Mouse (Mus musculus): Measurements from ENCODE around the gene Phospho1.

Phospho1 gene

DNA sequence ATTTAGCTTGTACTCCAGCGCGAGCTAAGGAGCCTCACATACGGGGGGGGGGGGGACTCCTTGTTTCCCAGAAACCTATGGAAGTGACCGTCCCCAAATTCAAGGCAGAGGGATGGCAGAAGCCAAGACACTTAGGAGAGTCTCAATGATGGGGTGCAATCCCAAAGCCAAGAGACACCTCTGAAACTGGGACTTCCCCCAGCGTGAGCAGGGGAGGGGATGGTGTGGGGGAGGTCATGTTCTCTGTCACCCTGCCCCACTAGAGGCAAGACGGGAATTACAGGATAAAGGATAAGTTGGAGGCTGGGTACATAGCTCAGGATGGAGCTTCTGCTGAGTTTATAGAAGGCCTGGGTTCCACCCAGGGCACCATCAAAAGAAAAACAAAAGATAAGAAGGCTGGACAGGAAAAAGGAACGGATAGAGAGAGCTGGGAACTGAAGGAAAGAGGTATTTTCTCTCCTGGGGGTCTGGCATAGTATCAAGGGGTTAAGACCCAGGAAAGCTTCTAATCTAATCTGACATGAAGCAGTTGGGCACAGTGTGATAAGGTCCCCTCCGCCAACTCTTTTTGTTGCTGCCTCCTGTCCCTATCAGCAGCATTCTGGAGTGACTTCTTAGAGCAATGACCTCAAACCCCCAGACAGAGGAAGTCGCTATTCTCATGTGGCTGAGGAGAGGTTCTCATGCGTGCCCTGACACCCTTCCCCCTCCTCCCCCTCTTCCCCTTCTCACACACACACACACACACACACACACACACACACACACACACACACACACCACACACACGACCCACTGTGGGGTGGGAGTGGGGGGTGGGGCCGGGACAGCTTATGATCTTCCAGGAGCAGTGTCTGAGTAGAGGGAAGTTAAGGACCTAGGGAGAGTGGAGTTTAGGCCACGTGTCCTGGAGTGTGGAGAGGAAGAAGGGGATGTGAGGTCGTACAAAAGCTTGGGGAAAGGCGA lies 10.7 kb downstream of the Phospho1 start:
- DNase-seq, result peak; percentile 54 to 63

DNA sequence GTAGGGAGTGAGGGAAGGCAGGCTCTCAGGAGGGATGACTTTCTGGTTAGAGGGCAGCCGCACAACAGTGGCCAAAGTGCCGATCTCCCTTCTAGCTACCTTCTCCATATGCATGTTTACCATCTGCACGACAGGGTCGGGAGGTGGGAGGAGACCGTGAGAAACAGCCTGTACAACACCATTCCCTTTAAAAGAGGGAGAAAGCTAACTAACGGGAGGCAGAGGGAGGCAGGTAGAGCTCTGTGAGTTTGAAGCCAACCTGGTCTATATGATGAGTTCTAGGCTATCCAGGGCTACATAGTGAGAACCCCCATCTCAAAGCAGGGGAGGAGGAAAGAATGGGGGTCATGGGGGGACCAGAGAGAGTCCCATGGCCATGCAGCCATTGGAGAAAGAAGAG lies 11.5 kb downstream of the Phospho1 start:
- no peak for DNase-seq

DNA sequence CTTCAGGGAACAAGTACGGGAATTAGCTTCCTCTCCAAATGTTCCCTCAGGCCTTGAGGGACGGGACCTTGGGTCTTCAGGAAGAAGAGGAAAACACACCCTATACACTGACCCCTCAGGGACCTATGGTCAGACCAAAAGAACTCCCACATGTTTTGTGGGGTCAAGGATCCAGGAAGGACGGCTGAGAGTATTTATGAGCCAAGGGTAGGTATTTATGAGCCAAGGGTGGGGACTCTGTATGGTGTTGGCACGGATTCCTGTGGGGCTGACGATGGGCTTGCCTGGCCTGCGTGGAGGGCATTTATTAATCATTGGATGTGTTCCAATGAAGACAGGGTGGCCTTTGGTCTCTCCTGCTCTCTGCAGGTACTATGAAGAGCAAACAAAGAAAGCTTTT lies 12.1 kb downstream of the Phospho1 start:
- DNase-seq, result peak; percentile 32 to 52

DNA sequence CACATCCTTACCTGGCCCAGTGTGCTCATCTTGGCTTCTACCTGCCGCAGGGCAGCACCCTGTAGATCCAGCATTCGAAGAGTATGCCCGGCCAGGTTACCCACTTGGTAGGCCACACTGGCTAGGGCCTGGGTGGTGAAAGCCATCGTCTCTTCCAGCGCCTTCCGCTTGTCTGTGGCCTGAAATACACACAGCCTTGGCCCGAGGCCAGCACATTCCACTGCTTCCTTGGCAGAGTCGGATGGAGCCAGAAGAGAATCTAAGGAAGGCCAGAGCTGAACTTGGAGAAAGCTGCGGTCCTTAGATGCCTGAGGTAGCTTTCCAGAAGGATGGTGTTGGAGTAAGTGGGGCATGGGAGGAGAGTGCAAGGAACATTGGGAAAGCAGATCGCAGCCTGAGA lies 12.8 kb downstream of the Phospho1 start, which contains the start of gene Gngt2:
TSS of gene Gngt2 (plus strand) at position 158 of the 400 bp plus-strand sequence.
- peak; percentile 90 to 94 for DNase-seq

DNA sequence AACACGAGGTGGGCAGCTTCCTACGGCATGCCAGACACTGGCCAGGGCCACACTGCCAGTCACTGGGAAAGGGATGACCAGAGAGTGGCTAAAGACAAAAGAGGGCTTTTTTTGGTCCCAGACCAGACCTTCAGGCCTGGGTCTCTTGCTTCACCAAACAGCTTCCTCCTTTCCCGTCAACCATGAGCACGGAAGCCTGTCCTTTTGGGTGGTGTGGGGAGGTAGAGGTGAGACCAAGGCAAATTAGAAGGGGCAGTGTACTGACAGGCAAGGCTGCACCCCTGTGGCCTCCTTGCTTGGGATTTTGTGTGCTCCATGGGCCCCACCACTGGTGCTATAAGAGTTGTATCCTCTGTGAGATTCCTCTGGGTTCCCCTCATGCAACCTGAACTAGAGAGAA lies 14.3 kb downstream of the Phospho1 start:
- DNase-seq, result peak in 1 of 2 experiments; percentile 4

DNA sequence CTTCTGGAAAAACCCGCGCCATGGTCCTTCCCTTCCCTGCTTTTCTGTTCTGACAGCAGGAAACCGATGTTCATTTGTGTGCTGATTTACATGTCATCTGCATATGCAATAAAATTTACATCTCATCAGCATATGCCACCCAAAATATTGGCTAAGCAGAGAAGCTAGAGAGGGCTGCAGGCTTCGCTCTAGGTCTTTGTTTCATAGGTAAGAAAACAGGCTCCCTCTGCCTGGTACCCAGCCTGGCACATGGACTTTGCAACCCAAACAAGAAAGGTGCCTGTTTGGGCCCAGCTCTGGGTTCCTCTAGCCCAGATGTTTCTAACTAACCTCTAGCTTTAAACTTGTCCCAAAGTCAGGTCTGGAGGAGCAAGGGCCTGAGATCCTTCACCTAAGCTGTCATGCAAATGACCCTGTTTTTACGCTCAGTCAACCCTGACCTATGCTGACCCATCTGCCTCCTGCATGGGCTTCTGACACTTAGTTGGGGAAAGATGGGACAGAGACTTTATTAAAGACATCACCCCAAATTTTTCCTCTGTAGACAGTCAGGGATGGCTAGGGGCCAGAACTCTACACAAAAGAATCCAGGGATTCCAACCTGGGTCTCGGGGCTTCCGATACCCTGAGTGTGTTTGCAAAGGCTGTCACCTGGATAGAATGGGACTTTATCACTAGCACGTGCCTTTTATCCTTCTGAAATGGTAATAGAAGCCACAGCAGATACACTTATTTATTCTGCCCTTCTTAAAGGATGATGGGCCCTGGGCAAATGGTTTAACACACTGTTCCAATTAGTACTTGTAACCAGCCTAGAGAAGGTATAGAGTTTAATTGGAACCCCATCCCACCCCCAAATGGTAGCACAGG lies 14.9 kb downstream of the Phospho1 start:
- DNase-seq, result no peak

DNA sequence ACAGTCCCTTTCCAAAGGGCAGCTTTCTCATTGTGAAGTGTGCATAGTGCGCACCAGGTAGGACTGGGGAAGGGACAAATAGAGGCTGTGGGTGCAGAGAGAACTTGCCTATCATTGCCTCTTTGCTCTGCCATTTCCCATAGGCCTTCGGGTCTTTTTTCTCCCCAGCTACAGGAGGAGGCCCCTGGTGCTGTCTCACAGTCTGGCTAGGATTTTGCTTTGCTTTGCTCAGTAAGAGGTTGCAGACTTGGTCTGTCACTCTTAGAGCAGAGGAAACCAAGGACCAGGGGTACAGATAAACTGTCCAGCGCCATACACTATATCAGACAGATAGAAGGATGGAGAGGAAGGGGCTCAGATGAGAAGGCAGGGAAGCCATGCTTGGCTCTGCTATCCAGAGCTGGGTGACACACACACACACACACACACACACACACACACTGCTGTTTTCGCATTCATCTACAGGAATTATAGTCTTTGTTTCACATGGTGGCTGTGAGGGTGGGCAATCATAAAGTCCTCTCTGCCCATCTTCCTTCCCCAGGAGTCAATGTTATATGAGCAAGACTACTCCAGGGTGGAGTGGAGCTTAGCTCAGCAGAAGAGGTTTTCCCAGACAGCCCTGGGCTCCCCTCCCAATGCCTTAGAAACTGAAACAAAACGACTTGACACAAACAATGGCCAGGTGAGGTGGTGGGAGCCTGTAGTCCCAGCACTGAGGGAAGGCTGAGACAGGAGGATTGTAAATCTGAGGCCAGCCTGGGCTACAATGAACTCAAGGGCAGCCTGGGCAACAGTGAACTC lies 16.6 kb downstream of the Phospho1 start:
- no peak for DNase-seq

DNA sequence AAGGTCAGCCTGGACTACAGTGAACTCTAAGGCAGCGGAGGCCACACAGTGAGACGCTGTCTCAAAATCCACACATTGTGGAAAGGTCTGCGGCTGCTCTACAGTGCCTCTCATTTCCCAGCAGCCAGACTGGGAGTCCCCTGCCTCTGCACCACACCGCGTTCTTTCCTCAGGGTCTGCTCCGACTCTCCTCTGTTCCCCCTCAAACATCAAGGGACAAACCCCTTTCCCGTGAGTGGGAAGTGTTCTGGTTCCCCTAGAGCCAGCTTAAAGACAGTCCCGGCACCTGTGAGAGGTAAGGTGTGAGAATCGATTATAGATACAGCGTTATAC lies 17.2 kb downstream of the Phospho1 start:
- DNase-seq, result no peak

DNA sequence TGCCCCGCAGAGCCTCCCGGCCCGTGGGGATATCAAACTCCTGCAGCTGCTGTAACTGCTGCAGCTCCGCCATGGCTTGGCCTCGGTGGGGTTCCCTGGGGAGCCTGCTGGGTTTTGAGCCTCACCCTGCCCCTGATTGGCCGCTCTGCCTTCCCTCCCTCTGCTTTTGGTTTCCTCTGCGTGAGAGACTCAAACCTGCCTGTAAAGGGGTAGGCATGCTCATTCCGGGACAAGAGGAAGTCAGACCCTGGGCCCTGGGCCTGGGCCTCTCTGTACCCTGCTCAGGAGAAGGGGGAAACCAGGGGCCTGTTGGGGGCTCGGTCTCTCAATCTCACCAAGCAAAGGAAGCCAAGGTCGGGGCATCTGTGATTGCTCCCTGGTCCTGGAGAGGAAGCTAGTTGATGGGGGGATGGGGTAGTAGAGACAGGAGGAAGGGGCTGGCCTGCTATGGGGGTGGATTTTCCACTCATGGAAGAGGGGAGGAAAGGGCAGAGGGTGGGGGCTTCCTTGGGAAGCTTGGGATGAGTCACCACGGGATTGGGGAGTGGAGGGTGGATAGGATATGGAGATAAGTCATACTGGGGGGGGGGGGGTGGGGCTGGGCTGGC lies 17.9 kb downstream of the Phospho1 start, which contains the start of gene Abi3:
TSS of gene Abi3 (minus strand) at position 403 of the 608 bp plus-strand sequence.
- DNase-seq, result peak; percentile 69 to 77

DNA sequence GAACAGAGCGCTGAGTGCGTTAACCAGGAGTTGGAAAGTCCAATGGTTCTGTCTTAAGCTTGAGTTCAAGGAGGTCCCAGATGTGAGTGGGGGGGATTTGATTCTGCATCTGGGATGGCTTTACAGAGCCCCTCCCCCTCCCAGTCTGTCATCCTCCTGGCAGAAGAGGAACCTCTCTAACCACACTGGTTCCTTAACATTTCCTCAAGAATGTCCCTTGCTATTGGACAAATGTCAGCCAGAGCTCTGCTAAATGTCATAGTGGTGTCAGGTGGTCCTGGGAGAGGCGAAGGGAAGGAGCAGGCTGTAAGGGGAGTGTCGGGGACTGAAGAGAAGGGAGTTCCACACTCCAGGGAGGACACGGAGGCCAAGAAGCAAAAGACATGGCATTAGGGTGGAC lies 18.7 kb downstream of the Phospho1 start:
- DNase-seq, result peak in 1 of 2 experiments; percentile 46

DNA sequence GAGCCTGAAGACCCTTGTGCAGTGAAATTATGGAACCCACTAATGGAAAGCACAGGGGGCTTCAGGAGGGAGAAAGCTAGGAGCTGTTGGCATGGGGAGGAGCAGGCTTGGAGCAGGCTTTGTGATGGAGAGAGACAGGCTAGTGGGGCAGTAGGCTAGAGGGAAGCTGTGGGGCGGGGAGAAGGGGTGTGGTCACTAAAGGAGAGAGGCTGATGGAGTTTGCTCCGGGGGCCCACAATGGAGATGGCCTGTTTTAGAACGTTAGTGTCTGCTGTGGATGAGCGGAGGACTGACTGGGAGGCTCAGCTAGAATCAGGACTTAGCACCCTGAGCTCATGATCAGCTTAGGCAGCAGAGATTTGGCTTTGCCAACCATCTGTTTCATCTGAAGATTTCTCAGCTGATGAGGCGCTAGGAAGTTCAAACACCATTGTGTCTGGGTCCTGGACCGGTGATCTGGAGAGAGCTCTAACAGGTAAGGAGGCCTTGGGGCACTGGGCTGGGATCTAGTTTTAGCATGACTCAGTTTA lies 19.2 kb downstream of the Phospho1 start:
- DNase-seq, result peak in 1 of 2 experiments; percentile 50

DNA sequence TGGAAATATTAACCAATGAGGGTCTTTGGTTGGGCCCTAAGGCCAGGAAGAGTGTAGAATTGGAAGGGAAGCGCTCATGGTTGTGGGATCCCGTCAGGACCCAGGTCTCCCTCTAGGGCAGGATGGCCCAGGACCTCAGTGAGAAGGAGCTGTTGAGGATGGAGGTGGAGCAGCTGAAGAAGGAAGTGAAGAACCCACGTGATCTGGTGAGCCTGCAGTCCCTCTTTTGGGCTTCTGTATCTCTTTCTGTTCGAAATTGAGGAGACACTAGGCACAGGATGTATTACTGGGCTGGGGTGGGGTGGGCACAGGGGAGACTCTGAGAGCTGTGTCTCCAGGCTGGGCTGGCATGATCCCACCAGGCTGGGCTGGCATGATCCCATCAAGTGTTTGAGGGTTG lies 20.6 kb downstream of the Phospho1 start:
- DNase-seq, result no peak

DNA sequence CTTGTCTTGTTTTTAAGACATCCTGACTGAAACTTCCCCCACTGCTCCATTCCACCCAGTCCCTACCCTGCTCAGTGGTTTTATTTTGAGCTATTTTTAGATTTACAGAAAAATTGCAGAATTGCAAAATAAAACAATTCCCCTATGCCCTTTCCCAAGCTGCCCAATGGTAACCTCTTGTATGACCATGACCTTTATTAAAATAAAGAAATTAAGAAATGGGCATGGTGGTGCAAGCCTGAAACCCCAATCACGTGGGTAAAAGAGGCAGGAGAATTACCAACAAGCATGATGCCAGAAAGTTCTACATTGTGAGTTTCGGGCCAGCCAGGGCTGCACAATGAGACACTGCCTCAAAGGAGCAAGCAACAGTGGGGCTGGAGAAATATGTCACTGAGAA lies 26.6 kb downstream of the Phospho1 start:
- DNase-seq, result no peak

DNA sequence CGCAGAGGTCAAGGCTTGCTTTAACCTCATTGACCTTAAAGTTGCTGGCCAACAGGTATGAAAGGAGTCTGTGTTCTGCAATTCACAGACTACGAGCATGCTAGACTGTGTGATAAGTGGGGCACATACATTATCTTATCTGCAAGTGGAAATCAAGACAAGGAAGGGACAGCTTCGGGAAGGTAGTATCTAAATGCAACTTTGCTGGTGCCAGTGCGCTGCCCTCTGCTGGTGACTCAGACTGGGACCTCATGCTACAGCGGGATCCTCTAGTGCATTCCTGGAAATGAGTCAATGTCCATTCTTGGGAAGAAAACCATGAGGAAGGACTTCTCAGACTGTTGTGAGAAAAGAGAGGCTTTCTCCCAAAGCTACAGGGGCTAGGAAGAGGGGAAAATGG lies 29.4 kb downstream of the Phospho1 start:
- DNase-seq, result peak; percentile 77 to 81

DNA sequence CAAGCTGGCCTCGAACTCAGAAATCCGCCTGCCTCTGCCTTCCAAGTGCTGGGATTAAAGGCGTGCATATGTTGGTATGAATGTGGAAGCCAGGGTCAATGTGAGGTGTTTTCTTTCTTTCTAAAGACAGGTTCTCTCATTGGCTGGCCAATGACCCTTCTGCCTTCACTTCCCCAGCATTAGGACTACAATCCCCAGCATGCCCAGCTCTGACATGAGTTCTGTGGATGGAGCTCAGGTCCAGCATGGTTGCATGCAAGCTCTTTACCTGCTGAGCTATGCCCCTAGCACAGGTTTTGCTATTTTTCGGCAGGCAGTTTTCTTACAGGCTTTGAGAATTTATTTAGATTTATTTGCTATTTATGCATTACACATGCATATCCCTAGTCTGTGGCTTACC lies 33.0 kb downstream of the Phospho1 start:
- no peak for DNase-seq

DNA sequence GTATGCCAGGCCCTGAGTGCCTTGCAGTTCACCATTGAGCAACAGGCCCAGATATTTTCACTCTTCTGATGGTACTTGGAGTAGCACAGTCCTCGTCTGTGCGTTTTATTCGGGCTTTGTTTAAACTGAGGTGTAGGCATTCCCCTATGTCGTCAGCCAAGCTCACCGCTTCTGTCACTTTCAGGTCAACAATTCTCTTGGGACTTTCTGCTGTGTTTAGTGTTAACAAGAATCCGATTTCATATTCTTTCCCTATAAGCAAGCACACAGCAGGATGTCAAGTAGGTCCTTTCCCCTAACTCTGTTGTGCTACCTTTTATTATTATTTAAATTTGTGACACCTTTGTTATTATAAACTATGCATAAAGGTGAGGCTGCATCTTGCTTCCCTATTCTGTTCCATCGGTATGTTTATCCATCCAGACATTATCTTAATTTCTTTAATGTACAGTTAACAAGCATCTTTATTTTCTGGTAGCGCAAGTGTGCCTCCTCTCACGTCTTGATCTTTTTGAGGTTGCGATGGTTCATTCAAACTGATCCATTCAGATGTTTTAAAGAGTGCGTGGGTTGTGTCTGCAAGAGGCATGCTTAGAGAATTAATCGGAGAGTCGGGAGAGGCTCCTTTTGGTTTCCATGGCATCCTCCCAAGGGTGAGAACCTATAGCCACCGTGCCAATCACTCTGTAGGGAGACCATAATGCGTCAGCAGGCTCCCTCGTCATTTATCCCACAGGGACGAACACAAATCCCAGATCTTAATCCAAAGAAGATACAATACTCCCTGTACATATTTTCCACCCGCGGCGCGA lies 33.6 kb downstream of the Phospho1 start:
- no peak for DNase-seq

DNA sequence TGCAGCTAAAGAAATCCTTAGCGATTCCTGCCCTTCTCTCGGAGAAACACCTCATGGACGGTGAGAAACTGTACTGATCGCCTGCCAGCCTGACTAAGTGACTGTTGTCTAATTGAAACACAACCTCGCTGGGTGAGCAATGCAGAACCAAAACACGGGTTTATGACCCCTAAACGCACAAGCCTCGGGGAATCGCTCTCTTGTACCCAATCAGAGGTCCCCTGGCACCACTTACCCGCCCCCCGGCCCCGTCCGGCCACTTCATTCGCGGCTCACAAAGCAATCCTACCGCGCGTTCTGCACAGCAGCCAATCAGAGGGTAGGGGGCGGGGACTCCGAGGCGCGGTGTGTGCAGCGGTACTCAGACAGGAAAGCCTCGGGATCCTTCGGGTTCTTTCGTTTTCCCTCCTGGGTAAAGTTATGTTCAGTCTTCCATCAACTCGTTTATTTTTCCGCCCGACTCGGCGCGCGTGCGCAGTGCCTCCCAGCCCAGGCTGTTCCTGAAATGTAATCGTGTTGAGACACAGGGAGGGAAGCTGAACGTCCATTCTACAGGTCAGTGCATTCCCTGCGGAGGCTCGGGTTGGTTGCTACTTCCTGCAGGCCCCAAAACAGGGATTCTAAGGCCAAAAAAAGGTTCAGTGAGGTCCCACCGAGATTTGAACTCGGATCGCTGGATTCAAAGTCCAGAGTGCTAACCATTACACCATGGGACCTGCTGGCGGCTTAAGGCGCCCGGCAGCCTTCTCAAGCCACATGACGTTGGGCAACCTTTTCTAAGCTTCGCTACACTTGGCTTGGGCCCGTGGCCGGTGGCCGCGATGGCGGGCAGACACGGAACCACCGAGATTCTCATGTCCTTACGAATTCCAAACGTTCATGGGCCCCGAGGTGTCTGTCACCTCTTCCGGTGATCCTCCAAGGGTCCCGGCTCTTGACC lies 34.5 kb downstream of the Phospho1 start:
- DNase-seq, result peak; percentile 98 to 99

DNA sequence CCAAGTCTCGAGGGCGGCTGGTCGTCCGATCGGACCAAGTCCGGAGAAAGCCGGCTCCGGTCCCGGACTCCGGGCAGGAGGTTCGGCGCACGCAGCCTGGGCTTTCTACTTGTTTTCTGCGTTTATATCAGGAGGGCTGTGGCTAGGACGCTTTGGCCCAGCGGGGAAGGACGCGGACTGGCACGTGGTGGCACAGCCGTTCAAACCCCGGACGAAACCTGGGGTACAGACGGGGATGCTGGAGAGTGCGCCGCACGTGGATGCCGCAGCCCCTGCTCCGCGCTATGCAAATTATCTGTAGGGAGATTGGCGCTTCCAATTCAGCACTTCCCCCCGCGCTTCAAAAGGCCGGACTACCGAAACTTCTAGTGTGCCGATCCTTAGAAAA lies 35.2 kb downstream of the Phospho1 start:
- no peak for DNase-seq

DNA sequence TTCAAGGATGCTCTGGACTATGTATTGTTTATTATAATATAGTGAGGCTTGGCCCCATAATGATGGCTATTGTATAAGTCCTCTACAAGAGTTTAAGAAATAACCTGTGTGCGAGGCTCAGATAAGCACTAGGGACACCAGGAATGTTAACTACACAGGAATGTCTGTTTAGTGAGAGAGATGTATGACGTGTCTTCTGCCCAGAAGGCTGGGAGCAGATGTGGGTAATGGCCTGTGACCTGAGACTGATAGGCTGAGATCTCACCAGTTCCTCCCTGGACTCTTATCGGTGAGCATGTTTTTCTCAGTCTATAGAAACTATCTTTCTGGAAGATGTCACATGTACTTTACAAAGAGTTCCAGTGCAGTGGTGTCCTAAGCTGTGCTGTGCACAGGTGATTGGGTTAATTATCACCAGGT lies 35.8 kb downstream of the Phospho1 start:
- no peak for DNase-seq

DNA sequence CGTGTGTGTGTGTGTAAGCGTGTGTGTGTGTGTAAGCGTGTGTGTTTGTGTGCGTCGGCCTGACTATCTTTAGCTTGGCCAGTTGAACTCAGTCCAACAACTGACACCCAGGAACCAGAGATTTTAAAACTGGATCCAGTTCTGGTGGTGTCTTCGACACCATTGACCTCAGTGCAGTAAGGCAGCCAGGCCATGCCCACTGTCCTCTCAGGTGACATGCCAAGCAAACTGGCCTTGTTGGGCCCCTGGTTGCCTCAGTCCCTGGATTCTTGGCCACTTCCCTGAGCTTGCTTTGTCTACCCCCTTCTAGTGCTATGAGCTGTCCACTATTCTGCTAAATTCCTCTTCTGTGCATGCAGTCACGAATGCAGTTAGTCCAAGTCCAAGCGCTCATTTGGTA lies 37.1 kb downstream of the Phospho1 start:
- DNase-seq, result no peak
